Mouse (Mus musculus): ENCODE results near the gene Gm20388.

Gm20388 gene

DNA sequence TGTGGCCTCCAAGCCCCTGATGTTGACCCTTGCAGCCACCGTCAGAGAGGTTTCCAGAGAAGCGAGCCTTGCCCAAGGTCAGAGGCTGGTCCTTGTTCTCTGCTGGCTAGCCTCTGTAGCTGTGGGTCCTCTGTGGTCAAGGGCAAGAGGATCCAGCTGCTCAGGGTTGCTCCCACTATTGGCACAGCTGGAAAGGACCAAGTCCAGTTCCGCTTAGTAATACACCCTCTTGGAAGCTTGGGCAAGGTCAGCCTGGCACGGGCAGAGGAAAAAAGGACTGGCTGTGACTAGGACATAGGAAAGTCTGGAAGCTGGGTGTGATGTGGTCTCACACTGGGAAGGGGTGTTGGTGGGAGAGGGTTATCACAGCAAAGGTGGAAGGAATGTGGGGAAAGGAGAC is 538.5 kb downstream of the Gm20388 start:
- DNase-seq (ENCODE audit: low read depth in 2 of 2, low spot score in 2 of 2): no peak

DNA sequence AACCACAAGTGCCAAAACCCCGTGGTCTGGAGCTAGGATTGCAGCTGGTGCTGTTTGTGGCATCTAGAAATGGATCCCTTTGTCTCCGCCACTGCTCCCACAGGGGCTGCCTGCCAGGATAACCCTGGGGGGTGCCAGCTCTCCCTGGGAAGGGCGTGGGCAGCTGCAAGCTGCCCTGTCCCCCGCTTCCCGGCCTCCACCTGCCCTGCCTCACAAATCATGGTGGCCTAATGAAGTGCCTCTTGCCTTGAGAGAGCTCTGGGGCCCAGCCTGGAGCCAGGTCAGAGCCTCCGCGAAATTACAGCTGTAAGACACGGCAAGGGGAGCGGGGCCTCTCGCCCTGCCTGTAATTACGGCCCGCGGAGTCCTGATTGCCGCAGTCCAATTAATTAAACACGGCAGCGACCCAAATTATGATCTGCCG is 539.0 kb downstream of the Gm20388 start:
- DNase-seq (ENCODE audit: low read depth in 2 of 2, low spot score in 2 of 2): no peak

- DNase-seq (ENCODE audit: low read depth in 2 of 2, low spot score in 2 of 2): no peak
Observed at GRCm38 (mm10) chr8:120452111-120452510, 541.5 kb downstream of the Gm20388 start.

- DNase-seq (ENCODE audit: low read depth in 2 of 2, low spot score in 2 of 2): no peak
Observed at GRCm38 (mm10) chr8:120454404-120454803, 543.8 kb downstream of the Gm20388 start.

DNA sequence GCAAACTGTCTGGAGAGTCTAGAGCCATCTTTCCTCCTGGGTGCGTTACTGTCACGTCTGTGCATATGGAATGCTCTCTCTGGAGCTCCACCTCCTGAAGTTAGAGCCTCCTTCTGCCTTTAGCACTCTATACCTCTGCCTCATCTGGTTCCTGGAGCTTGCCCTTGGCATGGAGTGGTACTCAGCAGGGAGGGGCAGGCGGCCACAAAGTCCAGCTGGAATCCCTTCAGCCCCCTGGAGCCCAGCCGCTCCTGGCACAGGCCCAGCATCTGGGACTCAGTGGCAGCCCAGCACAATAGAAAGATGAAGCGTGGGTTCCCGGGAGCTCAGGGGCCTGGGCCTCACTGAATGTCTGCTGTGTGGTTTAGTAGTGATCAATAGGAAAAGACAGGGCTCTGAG is 549.7 kb downstream of the Gm20388 start:
- no peak for DNase-seq (ENCODE audit: low read depth in 2 of 2, low spot score in 2 of 2)

DNA sequence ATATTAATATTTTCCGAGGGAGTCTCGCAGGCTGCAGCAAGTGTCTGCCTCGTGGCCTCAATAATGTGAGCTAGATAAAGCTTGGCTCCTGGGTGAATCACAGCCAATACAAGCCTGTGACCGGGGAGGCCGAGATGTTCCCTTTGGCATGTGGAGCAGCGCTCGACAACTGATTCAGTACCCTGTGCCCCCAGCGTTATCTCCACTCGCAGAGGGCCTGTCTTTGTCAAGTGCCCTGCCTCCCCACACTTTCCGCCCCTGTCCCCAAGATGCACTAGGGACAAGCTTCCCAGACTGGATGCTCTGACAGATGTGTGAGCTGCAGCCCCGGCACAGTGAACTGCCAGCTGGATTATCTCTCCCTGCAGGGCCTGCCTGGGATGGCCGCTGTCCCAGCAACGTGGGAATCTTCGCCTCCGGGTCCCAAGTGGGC is 551.5 kb downstream of the Gm20388 start:
- DNase-seq (ENCODE audit: low read depth in 2 of 2, low spot score in 2 of 2): no peak

DNA sequence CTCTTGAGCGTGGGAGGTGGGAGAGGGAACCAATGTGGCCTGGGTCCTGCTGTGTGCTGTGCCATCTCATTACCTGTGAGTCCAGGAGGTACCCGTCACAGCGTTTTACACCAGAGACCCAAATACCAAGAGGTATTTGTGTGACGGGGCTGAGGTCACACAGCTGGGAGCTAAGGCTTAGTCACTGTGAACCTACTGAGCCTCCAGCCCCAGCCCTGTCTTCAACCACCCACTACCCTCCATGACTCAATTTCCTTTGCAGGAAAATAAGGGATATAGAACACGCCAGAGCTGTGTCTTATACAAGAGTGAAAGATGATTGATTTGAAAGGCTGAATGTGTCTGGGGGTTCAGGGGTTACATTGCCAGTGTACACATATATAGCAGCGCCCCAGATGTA is 552.0 kb downstream of the Gm20388 start:
- DNase-seq (ENCODE audit: low read depth in 2 of 2, low spot score in 2 of 2): no peak

- peak; percentile 37 to 56 for DNase-seq (ENCODE audit: low read depth in 2 of 2, low spot score in 2 of 2)
Observed at GRCm38 (mm10) chr8:120463918-120464584, 553.4 kb downstream of the Gm20388 start.

DNA sequence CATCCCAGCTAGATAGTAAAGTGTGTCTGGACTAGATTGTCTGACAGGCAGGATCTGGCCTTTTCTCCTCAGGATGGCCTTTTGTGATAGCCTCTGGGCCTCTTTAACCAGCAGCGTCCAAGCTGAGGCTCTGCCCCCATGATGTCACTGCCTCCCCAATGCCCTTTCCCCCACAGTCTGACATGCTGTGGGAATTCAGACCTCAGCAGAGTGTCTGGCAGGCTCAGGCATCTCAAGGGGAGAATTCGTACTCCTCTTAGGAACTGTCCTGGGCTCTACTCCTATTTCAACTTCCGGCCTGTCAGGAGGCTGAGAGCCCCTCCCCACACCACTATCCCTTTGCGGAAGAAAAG is 553.9 kb downstream of the Gm20388 start:
- DNase-seq (ENCODE audit: low read depth in 2 of 2, low spot score in 2 of 2): no peak

- DNase-seq (ENCODE audit: low read depth in 2 of 2, low spot score in 2 of 2): no peak
Observed at GRCm38 (mm10) chr8:120465710-120466109, 555.1 kb downstream of the Gm20388 start.

GRCm38 (mm10) chr8:120466266-120466665 is 555.6 kb downstream of the Gm20388 start:
- DNase-seq (ENCODE audit: low read depth in 2 of 2, low spot score in 2 of 2): no peak

DNA sequence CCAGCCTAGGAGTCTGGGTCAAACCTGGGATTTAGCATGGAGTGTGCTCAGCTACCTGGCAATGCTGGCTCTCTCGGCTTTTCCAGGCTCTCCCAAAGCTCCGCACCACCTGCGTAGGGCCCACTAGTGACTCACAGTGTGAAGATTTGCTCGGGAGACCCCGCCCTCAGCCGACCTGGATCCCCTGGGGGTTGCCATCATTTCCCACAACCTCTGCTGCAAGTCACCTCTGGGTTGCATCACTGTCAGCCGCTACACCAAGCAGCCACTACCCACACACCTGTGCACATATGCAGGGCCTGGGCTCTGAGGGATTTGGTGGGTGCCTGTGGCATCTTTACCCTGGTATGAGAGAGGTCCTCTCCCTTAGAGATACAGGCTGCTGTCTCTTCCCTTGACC is 557.0 kb downstream of the Gm20388 start:
- DNase-seq (ENCODE audit: low read depth in 2 of 2, low spot score in 2 of 2): no peak

DNA sequence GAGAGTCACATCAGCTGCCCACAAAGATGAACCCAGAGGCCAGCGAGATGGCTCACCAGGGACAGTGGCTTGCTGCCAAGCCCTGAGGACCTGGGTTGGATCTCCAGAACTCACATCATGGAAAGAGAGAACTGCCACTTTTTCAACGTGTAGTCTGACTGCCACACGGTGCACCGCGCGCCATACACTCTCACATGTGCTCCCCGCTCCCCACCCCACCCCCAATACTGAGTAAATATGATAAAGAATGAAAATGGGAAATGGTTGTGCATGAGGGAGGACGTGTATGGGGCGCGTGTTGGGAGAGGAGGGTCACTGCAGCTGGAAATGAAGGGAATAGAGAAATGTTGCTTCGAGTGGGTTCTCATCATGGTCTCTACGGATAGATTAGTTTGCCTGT is 559.5 kb downstream of the Gm20388 start:
- DNase-seq (ENCODE audit: low read depth in 2 of 2, low spot score in 2 of 2): no peak

DNA sequence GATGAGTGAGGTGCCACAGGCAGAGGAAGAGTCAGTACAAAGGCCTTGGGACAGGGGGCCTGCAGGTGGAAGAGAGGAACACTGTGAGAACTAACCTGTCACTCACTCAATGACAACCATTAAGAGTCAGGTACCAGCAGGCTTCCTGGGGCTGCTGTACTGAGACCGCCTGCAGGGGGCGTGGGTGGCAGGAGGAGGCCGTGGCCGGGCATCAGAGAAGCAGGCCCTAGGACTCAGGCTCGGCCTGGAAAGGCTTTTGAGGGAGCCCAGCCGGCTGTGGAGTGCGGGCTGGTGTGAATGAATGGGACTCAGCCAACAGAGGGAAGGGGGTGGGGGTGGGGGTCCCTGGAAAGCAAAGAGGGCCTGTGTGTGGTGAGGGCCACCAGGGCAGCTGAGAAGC is 560.5 kb downstream of the Gm20388 start:
- peak; percentile 38 to 49 for DNase-seq (ENCODE audit: low read depth in 2 of 2, low spot score in 2 of 2)

GRCm38 (mm10) chr8:120471752-120472151 is 561.1 kb downstream of the Gm20388 start:
- no peak for DNase-seq (ENCODE audit: low read depth in 2 of 2, low spot score in 2 of 2)

- no peak for DNase-seq (ENCODE audit: low read depth in 2 of 2, low spot score in 2 of 2)
Observed at GRCm38 (mm10) chr8:120472230-120472629, 561.6 kb downstream of the Gm20388 start.

GRCm38 (mm10) chr8:120473729-120474364 is 563.2 kb downstream of the Gm20388 start:
- DNase-seq (ENCODE audit: low read depth in 2 of 2, low spot score in 2 of 2): no peak

GRCm38 (mm10) chr8:120474496-120475235 is 564.0 kb downstream of the Gm20388 start:
- no peak for DNase-seq (ENCODE audit: low read depth in 2 of 2, low spot score in 2 of 2)

- no peak for DNase-seq (ENCODE audit: low read depth in 2 of 2, low spot score in 2 of 2)
Observed at GRCm38 (mm10) chr8:120475462-120476201, 565.0 kb downstream of the Gm20388 start.

GRCm38 (mm10) chr8:120476711-120477575 is 566.3 kb downstream of the Gm20388 start:
- no peak for DNase-seq (ENCODE audit: low read depth in 2 of 2, low spot score in 2 of 2)

DNA sequence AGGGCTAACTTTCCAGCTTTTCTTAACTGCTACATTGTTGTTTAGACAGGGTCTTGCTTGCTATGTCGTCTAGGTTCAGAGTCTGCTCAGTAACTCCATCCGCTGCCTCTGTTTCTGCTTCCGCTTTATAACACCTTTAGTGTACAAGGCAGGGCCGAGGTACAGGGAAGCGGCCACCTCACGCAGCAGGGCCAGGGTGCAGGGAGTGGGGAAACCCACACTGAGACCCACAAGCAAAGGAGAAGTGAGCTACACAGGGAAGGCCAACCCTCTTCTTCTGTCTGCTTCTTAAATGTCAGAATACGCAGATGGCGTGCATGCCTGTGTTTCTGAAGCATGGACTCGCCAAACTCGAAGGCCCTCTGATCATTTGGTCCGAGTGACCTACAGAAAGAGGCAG is 568.1 kb downstream of the Gm20388 start:
- DNase-seq (ENCODE audit: low read depth in 2 of 2, low spot score in 2 of 2): no peak
